Mouse (Mus musculus) stomach, postnatal 0 days (tissue): ENCODE data around the gene Pnma5.

ENCODE experiments used
- CTCF ChIP-seq: IDR thresholded peaks from 2 replicates; pipeline ENCODE4 v1.5.1; 2016; ENCODE audit warnings: antibody characterized with exemption, low read depth, mild to moderate bottlenecking, moderate library complexity
- EP300 ChIP-seq: optimal IDR thresholded peaks from 2 replicates; pipeline ENCODE3; 2016; ENCODE audit warnings: antibody characterized with exemption

GRCm38 (mm10) chrX:73038831-73039230 lies 1.9 kb upstream of the Pnma5 start:
- TF ChIP-seq CTCF (no peak), EP300 (no peak)
